Mouse (Mus musculus): ENCODE measurements around the gene Snx3.

The Snx3 gene

GRCm38 (mm10) chr10:42578698-42579474, 77.1 kb downstream of the Snx3 start:
- no peak for DNase-seq

DNA sequence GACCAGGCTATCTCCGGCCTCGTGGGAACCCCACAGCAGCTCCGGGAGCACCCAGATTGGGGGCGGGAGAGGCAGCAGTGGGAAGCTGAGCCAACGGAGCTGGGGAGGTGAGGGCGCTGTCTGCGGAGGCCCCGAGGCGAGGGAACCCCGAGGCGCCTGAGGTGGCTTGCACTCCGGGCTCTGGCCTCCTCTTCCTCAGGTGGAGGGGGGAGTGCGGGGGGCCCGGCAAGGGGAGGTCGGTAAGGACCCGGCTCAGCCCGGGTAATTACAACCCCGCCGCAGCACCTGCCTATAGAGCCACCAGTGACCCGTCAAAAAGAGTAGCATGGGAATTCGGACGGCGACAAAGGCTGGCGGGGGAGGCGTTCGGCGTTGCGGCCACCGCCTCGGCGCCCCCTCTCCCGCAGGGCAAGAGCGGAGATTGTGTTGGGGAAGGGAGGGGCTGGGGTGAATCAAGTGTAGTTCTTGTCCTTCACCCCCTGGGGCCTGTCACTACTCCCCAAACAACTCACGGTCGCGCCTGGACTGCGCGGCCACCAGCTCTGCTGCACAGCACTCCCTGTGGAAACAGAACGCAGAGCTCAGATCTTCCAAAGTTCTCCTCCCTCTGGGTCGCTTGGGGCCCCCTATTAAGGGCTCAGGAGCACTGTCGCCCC, 77.8 kb downstream of the Snx3 start:
- no peak for DNase-seq

DNA sequence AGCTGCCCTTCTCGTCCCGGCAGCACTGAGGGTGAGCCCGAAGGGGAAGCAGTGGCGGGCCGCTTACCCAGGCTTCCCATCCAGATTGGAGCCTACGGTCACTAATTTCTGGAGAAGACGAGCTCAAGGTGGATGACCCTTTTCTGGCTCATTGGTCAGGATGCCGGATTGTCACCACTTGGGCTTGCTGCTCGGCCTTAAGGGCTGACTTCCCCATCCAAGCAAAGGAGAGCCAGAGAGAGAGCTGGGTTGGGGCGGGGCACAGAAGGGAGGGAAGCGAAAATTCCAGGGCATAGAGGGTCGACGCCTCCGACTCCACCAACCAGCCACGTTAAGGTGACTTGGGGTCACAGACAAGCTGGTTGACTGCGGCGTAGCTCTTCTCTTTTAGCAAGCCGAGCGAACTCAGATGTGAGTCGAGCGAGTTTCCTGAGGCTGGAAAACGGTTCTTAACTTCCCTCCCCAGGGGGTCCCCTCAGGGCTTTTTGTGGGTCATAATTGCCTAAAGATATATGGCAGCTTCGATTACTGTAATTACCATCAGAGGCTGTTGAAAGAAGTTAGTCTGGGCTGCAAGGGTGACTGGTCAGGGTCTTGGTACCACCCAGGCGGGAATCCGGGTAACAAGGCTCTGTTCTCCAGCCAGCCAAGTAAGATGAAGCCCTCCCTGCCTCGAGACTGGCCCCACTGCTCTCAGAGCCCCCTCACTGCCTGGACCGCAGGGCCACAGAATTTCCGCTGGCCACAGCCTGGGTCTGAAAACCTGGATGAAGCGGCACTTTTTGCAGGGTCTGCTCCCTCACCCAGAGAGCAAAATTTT, 78.5 kb downstream of the Snx3 start:
- DNase-seq: no peak

DNA sequence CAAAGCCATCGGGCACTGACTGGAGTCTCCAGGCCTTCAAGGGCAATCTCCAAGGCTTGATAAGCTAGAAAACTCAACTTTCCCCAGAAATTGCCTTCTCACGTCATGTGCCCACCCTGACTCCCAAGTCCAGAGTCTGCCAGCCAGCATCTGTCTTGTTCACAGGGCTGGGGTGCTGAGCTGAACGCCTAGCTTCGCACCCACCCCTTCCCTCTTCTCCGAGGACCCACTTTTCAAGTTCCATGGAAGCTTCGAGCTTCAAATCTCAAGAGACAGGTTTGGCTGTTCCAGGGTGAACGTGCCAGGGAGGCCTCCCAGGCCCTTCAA, 79.1 kb downstream of the Snx3 start:
- DNase-seq: no peak

- DNase-seq: no peak
Measured at GRCm38 (mm10) chr10:42581694-42582565, 80.1 kb downstream of the Snx3 start.

- no peak for DNase-seq
Measured at GRCm38 (mm10) chr10:42582566-42583110, 80.8 kb downstream of the Snx3 start.

- DNase-seq: no peak
Measured at GRCm38 (mm10) chr10:42583157-42583872, 81.5 kb downstream of the Snx3 start, which contains the start of the genes Nr2e1 and Ostm1. Gene Nr2e1 (minus strand): TSS chr10:42583632. Gene Ostm1 (plus strand): TSS chr10:42583822.

GRCm38 (mm10) chr10:42583902-42584435, 82.1 kb downstream of the Snx3 start:
- DNase-seq: no peak

DNA sequence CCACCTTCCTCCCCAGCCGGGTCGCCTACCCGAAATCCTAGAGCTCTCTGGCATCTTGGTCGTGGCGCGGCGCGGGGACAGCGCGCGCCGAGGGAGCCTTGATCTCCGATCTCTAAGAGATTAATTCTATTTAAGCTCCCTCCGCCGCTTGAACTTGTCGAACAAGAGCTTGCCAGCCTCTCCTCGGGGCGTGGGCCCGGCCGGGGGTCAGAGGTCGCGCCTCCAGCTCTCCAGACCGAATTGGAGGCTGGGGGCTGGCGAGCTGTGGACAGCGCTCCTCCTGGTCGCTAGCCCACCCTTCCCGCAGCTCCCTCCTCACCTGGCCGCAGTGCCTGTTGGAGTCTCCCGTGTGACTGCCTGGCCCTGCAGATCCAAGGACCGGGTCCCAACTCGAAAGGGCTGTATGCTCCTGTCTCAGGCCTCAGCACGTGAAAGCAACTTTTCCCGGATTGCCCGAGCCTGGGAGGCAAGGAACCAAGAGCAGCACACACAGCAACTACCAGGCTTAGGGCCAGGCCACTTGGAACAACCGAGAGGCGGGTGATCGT, 82.7 kb downstream of the Snx3 start:
- no peak for DNase-seq
